Mouse (Mus musculus) CH12.LX (cell line): ENCODE data around the gene Mvb12b.
A peak's percentile ranks its signal among the peaks of the same experiment; 100 is the strongest.

Source experiments
- BHLHE40 ChIP-seq: IDR thresholded peaks from 2 replicates; pipeline ENCODE4 v1.6.1; 2011; ENCODE audit warnings: mild to moderate bottlenecking, low read depth, low read length, improper control_type of control experiment
- CTCF ChIP-seq, 2 experiments: IDR thresholded peaks in 1 of 2; conservative IDR thresholded peaks in 1 of 2; 2 replicates each; pipeline ENCODE4 v1.5.1; 2011 to 2012; ENCODE audit warnings: low read depth in 2 of 2, low read length in 2 of 2, improper control_type of control experiment in 1 of 2, inconsistent platforms in 1 of 2, mild to moderate bottlenecking in 1 of 2, moderate library complexity in 1 of 2
- MAX ChIP-seq: IDR thresholded peaks from 2 replicates; pipeline ENCODE4 v1.6.1; 2011; ENCODE audit warnings: low read length, improper control_type of control experiment
- MYC ChIP-seq: IDR thresholded peaks from 2 replicates; pipeline ENCODE4 v1.6.1; 2011; ENCODE audit warnings: low read depth, mild to moderate bottlenecking, improper control_type of control experiment, low read length
- NELFE ChIP-seq: IDR thresholded peaks from 2 replicates; pipeline ENCODE4 v1.6.1; 2011; ENCODE audit warnings: low read depth, low read length, improper control_type of control experiment
- POLR2A ChIP-seq: IDR thresholded peaks from 2 replicates; pipeline ENCODE4 v1.6.1; 2011; ENCODE audit warnings: low read depth, mild to moderate bottlenecking, improper control_type of control experiment, low read length

GRCm38 (mm10) chr2:33893151-33893550 lies 5.4 kb upstream of the Mvb12b start:
- TF ChIP-seq POLR2A (no peak), NELFE (no peak), CTCF (conservative IDR thresholded peaks at IDR 0.05 in 1 of 2, IDR thresholded peaks at IDR 0.05 in 1 of 2; ENCODE audit: low read depth in 2 of 2, low read length in 2 of 2) (peak in 1 of 2 experiments; percentile 27; a peak in 1 of 4 replicates), BHLHE40 (no peak), MYC (no peak), MAX (no peak)
